Mouse (Mus musculus) stomach, embryonic 14.5 days (tissue): ENCODE measurements around the gene Hk2. TPM values are rescaled to one million over a fixed set of nuclear protein-coding genes. Genes with fewer than 3 reads are reported as not detected.

ENCODE experiments used
- ATAC-seq: fragments of 200-750 bp; cut with Nextera tagmentation; 2 replicates; pipeline ENCODE4 v1.8.0; 2017; ENCODE audit warnings: low read depth, moderate TSS enrichment; ENCODE audit not compliant: insufficient number of reproducible peaks, insufficient read depth, low FRiP score
- H3K27ac ChIP-seq: fragments of 300-500 bp; sonication (generic); 2 replicates; pipeline ENCODE4 v1.5.1; 2014; ENCODE audit warnings: mild to moderate bottlenecking, low read length, moderate library complexity, mixed read lengths
- H3K27me3 ChIP-seq: fragments of 300-500 bp; sonication (generic); 2 replicates; pipeline ENCODE4 v1.6.1; 2014; ENCODE audit warnings: low read length, control low read depth, mixed read lengths; ENCODE audit not compliant: control insufficient read depth, insufficient read depth
- H3K36me3 ChIP-seq: fragments of 300-500 bp; sonication (generic); 2 replicates; pipeline ENCODE4 v1.6.1; 2014; ENCODE audit warnings: mild to moderate bottlenecking, control low read depth, low read length, moderate library complexity, mixed read lengths; ENCODE audit not compliant: control insufficient read depth, insufficient read depth
- H3K4me1 ChIP-seq: fragments of 300-500 bp; sonication (generic); 2 replicates; pipeline ENCODE4 v1.6.1; 2014; ENCODE audit warnings: low read length, control low read depth, mixed read lengths; ENCODE audit not compliant: control insufficient read depth, insufficient read depth
- H3K4me2 ChIP-seq: fragments of 300-500 bp; sonication (generic); replicated peaks from 2 replicates; pipeline ENCODE4 v1.6.1; 2014; ENCODE audit warnings: low read depth, low read length, control low read depth
- H3K4me3 ChIP-seq: fragments of 300-500 bp; sonication (generic); 2 replicates; pipeline ENCODE4 v1.5.1; 2014; ENCODE audit warnings: low read depth, low read length, control low read depth
- H3K9ac ChIP-seq: fragments of 300-500 bp; sonication (generic); replicated peaks from 2 replicates; pipeline ENCODE4 v1.6.1; 2014; ENCODE audit warnings: low read depth, mild to moderate bottlenecking, control low read depth, low read length, moderate library complexity, mixed read lengths
- H3K9me3 ChIP-seq: fragments of 300-500 bp; sonication (generic); 2 replicates; pipeline ENCODE4 v1.6.1; 2016; ENCODE audit warnings: low read depth, low read length, control low read depth; ENCODE audit not compliant: control insufficient read depth
- WGBS: fragments of 180-500 bp; shearing (Covaris S2); extraction: QIAGEN DNeasy Blood & Tissue Kit; methylation state at CpG from one replicate; pipeline ENCODE4 v1.1.7; 2014; 5-methylcytosine and 5-hydroxymethylcytosine counted together
- polyA plus RNA-seq: library from polyadenylated mRNA; unstranded; fragments of >200 nt; fragmentation: Nextera tagmentation; extraction: Ambion mirVana; gene quantifications from 2 replicates; pipeline ENCODE4 v1.2.1, GENCODE M21; 2014

Hk2 gene
- polyA plus RNA-seq, 1 experiment from 2014 or later = 38.1 TPM

GRCm38 (mm10) chr6:82748106-82748672, 26.1 kb downstream of the Hk2 start:
- Histone ChIP-seq H3K27me3 (no peaks in the 10 kb centered on the region), H3K4me1 (no peaks in the 10 kb centered on the region), H3K9me3 (no peaks in the 10 kb centered on the region), H3K9ac (no peak overlapping the region), H3K27ac (no peak overlapping the region), H3K36me3 (peaks cover 7% of the 10 kb centered on the region; the same call in 1 of the 2 replicates), H3K4me2 (no peak overlapping the region), H3K4me3 (no peak overlapping the region)
- 86% methylated on average over 9 of the region's 9 CpGs for WGBS
- no peak for ATAC-seq

- H3K9me3 ChIP-seq = no peaks in the 10 kb centered on the region
- H3K27me3 ChIP-seq = no peaks in the 10 kb centered on the region
- H3K4me2 ChIP-seq = no peak overlapping the region
- H3K36me3 ChIP-seq = peaks cover 18% of the 10 kb centered on the region
- WGBS = 73% methylated on average over 5 of the region's 5 CpGs
- no peak overlapping the region for H3K27ac ChIP-seq
- no peak overlapping the region for H3K4me3 ChIP-seq
- no peak overlapping the region for H3K9ac ChIP-seq
- H3K4me1 ChIP-seq = no peaks in the 10 kb centered on the region
- ATAC-seq = no peak
Measured at GRCm38 (mm10) chr6:82747085-82747484, 27.2 kb downstream of the Hk2 start.

GRCm38 (mm10) chr6:82744553-82744952, 29.7 kb downstream of the Hk2 start:
- 90% methylated on average over 9 of the region's 9 CpGs for WGBS
- ATAC-seq = no peak

GRCm38 (mm10) chr6:82741518-82741880, 32.8 kb downstream of the Hk2 start:
- Histone ChIP-seq H3K9me3 (no peaks in the 10 kb centered on the region), H3K27ac (no peak overlapping the region), H3K4me1 (0 out of 2 replicates have a peak, but pooled peaks cover 2% of the 10 kb centered on the region), H3K4me2 (no peak overlapping the region), H3K4me3 (no peak overlapping the region), H3K9ac (no peak overlapping the region), H3K27me3 (no peaks in the 10 kb centered on the region), H3K36me3 (peaks cover 26% of the 10 kb centered on the region)
- ATAC-seq = no peak
- WGBS = 81% methylated on average over 5 of the region's 5 CpGs

More at GRCm38 (mm10) chr6:82744553-82744952, 29.7 kb downstream of the Hk2 start:
- Histone ChIP-seq H3K4me3 (no peak overlapping the region), H3K9me3 (no peaks in the 10 kb centered on the region), H3K36me3 (peaks cover 20% of the 10 kb centered on the region), H3K27me3 (no peaks in the 10 kb centered on the region), H3K4me1 (0 out of 2 replicates have a peak, but pooled peaks cover 2% of the 10 kb centered on the region), H3K9ac (no peak overlapping the region), H3K27ac (no peak overlapping the region), H3K4me2 (no peak overlapping the region)

- Histone ChIP-seq H3K4me3 (no peak overlapping the region), H3K36me3 (peaks cover 26% of the 10 kb centered on the region), H3K27ac (peak overlapping the region; percentile 13; the same call in 1 of the 2 replicates), H3K9me3 (no peaks in the 10 kb centered on the region), H3K4me1 (0 out of 2 replicates have a peak, but pooled peaks cover 2% of the 10 kb centered on the region), H3K27me3 (no peaks in the 10 kb centered on the region), H3K4me2 (no peak overlapping the region), H3K9ac (no peak overlapping the region)
- no peak for ATAC-seq
- WGBS = 82% methylated on average over 8 of the region's 8 CpGs
Measured at GRCm38 (mm10) chr6:82740868-82741517, 33.3 kb downstream of the Hk2 start.

- peak; percentile 72 for ATAC-seq
- Histone ChIP-seq H3K9me3 (no peaks in the 10 kb centered on the region), H3K27me3 (no peaks in the 10 kb centered on the region), H3K4me3 (no peak overlapping the region), H3K4me1 (0 out of 2 replicates have a peak, but pooled peaks cover 2% of the 10 kb centered on the region), H3K9ac (0 out of 2 replicates have a peak overlapping the region, but pooled peaks have one; percentile 3), H3K36me3 (peaks cover 26% of the 10 kb centered on the region), H3K4me2 (no peak overlapping the region), H3K27ac (peak overlapping the region; percentile 13; the same call in 1 of the 2 replicates)
- 21% methylated on average over 6 of the region's 6 CpGs for WGBS
Measured at GRCm38 (mm10) chr6:82740269-82740668, 34.0 kb downstream of the Hk2 start.

GRCm38 (mm10) chr6:82737634-82738540, 36.4 kb downstream of the Hk2 start:
- Histone ChIP-seq H3K9ac (no peak overlapping the region), H3K4me2 (no peak overlapping the region), H3K4me3 (no peak overlapping the region), H3K9me3 (no peaks in the 10 kb centered on the region), H3K27ac (no peak overlapping the region), H3K27me3 (no peaks in the 10 kb centered on the region), H3K36me3 (peaks cover 30% of the 10 kb centered on the region), H3K4me1 (0 out of 2 replicates have a peak, but pooled peaks cover 2% of the 10 kb centered on the region)
- no peak for ATAC-seq
- WGBS = 93% methylated on average over 27 of the region's 27 CpGs
